Mouse (Mus musculus) intestine, postnatal 0 days (tissue): ENCODE data around the gene Paox. TPM values are rescaled to one million over a fixed set of nuclear protein-coding genes. Genes with fewer than 3 reads are reported as not detected.

ENCODE experiments used
- ATAC-seq: fragments of 200-750 bp; cut with Nextera tagmentation; 2 replicates; pipeline ENCODE4 v1.8.0; 2017; ENCODE audit warnings: mild to moderate bottlenecking, moderate TSS enrichment, moderate library complexity
- H3K27ac ChIP-seq: fragments of 300-500 bp; sonication (generic); 2 replicates; pipeline ENCODE4 v1.5.1; 2014; ENCODE audit warnings: mild to moderate bottlenecking, low read depth, low read length, moderate library complexity
- H3K27me3 ChIP-seq: fragments of 300-500 bp; sonication (generic); replicated peaks from 2 replicates; pipeline ENCODE4 v1.6.1; 2014; ENCODE audit warnings: low read length, mixed read lengths; ENCODE audit not compliant: control insufficient read depth, insufficient read depth
- H3K36me3 ChIP-seq: fragments of 300-500 bp; sonication (generic); 2 replicates; pipeline ENCODE4 v1.6.1; 2014; ENCODE audit warnings: mild to moderate bottlenecking, moderate library complexity; ENCODE audit not compliant: control insufficient read depth, insufficient read depth
- H3K4me1 ChIP-seq: fragments of 300-500 bp; sonication (generic); replicated peaks from 2 replicates; pipeline ENCODE4 v1.6.1; 2014; ENCODE audit warnings: antibody characterized with exemption, low read length, mixed read lengths; ENCODE audit not compliant: control insufficient read depth, insufficient read depth
- H3K4me2 ChIP-seq: fragments of 300-500 bp; sonication (generic); replicated peaks from 2 replicates; pipeline ENCODE4 v1.6.1; 2014; ENCODE audit warnings: low read depth, mild to moderate bottlenecking, moderate library complexity
- H3K4me3 ChIP-seq: fragments of 300-500 bp; sonication (generic); 2 replicates; pipeline ENCODE4 v1.5.1; 2014; ENCODE audit warnings: low read depth, low read length
- H3K9ac ChIP-seq: fragments of 300-500 bp; sonication (generic); 2 replicates; pipeline ENCODE4 v1.6.1; 2014; ENCODE audit warnings: mild to moderate bottlenecking, low read depth, low read length
- H3K9me3 ChIP-seq: fragments of 300-500 bp; sonication (generic); 2 replicates; pipeline ENCODE4 v1.6.1; 2016; ENCODE audit warnings: mixed run types; ENCODE audit not compliant: control insufficient read depth
- CTCF ChIP-seq: sonication (generic); IDR thresholded peaks from 2 replicates; pipeline ENCODE4 v1.5.1; 2016; ENCODE audit warnings: low read depth, mild to moderate bottlenecking, control low read depth, antibody characterized with exemption, moderate library complexity
- WGBS: fragments of 180-500 bp; shearing (Covaris S2); extraction: QIAGEN DNeasy Blood & Tissue Kit; methylation state at CpG from one replicate; pipeline ENCODE4 v1.1.7; 2014; 5-methylcytosine and 5-hydroxymethylcytosine counted together
- polyA plus RNA-seq: library from polyadenylated mRNA; unstranded; fragments of >200 nt; fragmentation: Nextera tagmentation; extraction: Ambion mirVana; gene quantifications from 2 replicates; pipeline ENCODE4 v1.2.1, GENCODE M21; 2015

Paox gene
- 25.8 and 28.5 TPM in 2 replicates for polyA plus RNA-seq

DNA sequence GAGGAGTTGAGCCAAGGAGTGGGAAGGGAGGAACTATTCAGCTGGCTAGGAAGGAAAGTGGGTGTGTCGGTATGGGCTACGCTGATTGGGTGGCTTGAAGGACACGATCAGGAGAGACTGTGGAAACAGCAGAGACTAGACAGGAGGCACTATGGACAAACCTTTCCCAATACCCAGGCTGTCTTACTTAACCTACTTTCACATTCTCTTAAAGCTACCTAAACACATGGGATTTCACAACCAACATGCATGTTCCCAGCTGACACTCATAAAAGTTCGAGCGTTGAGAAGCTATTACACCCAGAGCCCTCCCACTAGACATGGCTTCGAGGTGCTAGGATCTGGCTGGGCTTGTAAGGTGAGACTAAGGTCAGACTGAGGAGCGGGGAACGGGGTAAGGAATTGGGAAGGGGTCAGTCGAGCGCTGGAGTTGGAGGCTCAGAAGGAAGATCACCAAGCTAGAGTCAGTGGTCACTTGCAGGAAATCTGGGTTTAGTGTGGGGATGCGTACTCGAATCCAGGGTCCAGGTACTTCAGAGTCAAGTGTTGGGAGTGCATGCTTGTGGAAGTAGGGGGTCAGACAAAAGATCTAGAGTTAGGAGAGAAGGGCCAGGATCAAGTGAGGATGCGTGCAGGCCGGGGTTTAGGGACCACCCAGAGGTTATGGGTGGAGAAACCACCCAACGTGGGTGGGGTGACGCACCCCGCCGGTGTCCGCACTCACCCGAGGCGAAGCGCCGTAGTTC, at the start of gene Paox:
Gene Paox, plus strand, starts transcription at position 217 of the 746 bp plus-strand sequence.
- Histone ChIP-seq H3K4me2 (peak within 1 kb of the TSS; percentile 88), H3K9ac (peak within 1 kb of the TSS; percentile 74), H3K4me3 (peak within 1 kb of the TSS; percentile 76), H3K4me1 (no peaks in the 10 kb centered on the region), H3K9me3 (no peaks in the 10 kb centered on the region), H3K27ac (peak within 1 kb of the TSS; percentile 90), H3K36me3 (peaks cover 23% of the 10 kb centered on the region), H3K27me3 (no peaks in the 10 kb centered on the region)
- under 1% methylated on average over 23 of the region's 23 CpGs for WGBS
- peak; percentile 90 for ATAC-seq
- peak; percentile 46 for TF ChIP-seq CTCF

- 55% methylated on average over 6 of the region's 6 CpGs for WGBS
- H3K9ac ChIP-seq = no peak overlapping the region
Measured at GRCm38 (mm10) chr7:140067397-140067796, 48.2 kb upstream of the Paox start.

GRCm38 (mm10) chr7:140070042-140070711, 45.4 kb upstream of the Paox start:
- ATAC-seq = 0 out of 2 replicates have a peak, but pooled peaks have one; percentile 8
- peak overlapping the region; percentile 56 for H3K4me2 ChIP-seq
- no peak overlapping the region for H3K27ac ChIP-seq
- no peaks in the 10 kb centered on the region for H3K4me1 ChIP-seq
- H3K9ac ChIP-seq = no peak overlapping the region
- H3K36me3 ChIP-seq = no peaks in the 10 kb centered on the region
- H3K27me3 ChIP-seq = 0 out of 2 replicates have a peak, but pooled peaks cover 3% of the 10 kb centered on the region
- H3K9me3 ChIP-seq = no peaks in the 10 kb centered on the region
- no peak for TF ChIP-seq CTCF
- WGBS = 39% methylated on average over 38 of the region's 39 CpGs
- H3K4me3 ChIP-seq = peak overlapping the region; percentile 26

More at GRCm38 (mm10) chr7:140067397-140067796, 48.2 kb upstream of the Paox start:
- Histone ChIP-seq H3K36me3 (no peaks in the 10 kb centered on the region), H3K4me3 (no peak overlapping the region), H3K9me3 (no peaks in the 10 kb centered on the region), H3K4me1 (no peaks in the 10 kb centered on the region), H3K27me3 (peaks cover 17% of the 10 kb centered on the region; the same call in 1 of the 2 replicates), H3K4me2 (no peak overlapping the region), H3K27ac (no peak overlapping the region)
- TF ChIP-seq CTCF = no peak
- no peak for ATAC-seq

DNA sequence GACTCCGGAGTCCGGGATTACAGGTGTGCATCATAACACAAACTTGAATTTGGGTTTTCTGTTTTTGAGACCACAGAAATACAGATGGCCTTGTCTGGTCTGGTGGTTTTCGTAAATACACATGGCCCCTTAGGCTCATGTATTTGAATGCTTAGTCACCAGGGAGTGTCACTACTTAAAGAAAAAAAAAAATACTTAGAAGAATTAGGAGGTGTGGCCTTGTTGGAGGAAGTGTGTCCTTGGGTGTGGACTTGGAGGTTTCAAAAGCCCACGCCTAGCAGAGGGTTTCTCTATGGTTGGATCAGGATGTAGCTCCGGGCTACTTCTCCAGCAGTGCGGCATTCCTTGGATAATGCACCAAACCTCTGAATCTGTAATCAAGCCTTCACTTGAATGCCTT, 37.9 kb upstream of the Paox start:
- 56% methylated on average over 6 of the region's 6 CpGs for WGBS
- no peak overlapping the region for H3K4me2 ChIP-seq

DNA sequence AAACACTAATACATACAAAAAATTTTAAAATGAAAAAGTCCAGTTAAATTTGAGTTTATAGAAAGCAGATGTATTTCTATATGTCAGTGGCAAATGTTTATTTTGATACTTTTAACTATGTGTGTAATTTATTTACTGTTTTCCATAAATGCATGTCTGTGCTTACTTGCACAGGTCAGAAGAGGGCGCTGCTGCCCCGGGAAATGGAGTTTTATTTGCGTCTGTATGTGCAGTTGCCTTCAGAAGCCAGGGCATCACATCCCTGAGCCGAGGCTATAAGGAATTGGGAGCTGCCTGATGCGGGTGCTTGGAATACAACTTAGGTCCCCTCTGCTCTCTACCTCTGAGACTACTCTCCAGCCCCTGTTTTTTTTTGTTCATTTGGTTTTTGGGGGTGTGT, 36.9 kb upstream of the Paox start:
- TF ChIP-seq CTCF = peak; percentile 89
- H3K27me3 ChIP-seq = peaks cover 39% of the 10 kb centered on the region
- WGBS = 5% methylated on average over 5 of the region's 5 CpGs
- H3K4me3 ChIP-seq = no peak overlapping the region
- H3K27ac ChIP-seq = no peak overlapping the region
- no peak overlapping the region for H3K4me2 ChIP-seq
- ATAC-seq = peak; percentile 50; the same call in 1 of the 2 replicates
- no peak overlapping the region for H3K9ac ChIP-seq
- no peaks in the 10 kb centered on the region for H3K36me3 ChIP-seq
- H3K9me3 ChIP-seq = no peaks in the 10 kb centered on the region
- H3K4me1 ChIP-seq = no peaks in the 10 kb centered on the region

More for the DNA sequence above, 37.9 kb upstream of the Paox start:
- no peak for ATAC-seq
- H3K9me3 ChIP-seq = no peaks in the 10 kb centered on the region
- TF ChIP-seq CTCF = no peak
- no peaks in the 10 kb centered on the region for H3K36me3 ChIP-seq
- H3K4me3 ChIP-seq = no peak overlapping the region
- H3K27ac ChIP-seq = no peak overlapping the region
- H3K4me1 ChIP-seq = no peaks in the 10 kb centered on the region
- H3K9ac ChIP-seq = no peak overlapping the region
- H3K27me3 ChIP-seq = peaks cover 36% of the 10 kb centered on the region

GRCm38 (mm10) chr7:140080503-140081156, 35.0 kb upstream of the Paox start:
- TF ChIP-seq CTCF = no peak
- Histone ChIP-seq H3K9ac (no peak overlapping the region), H3K27me3 (peaks cover 39% of the 10 kb centered on the region), H3K4me1 (no peaks in the 10 kb centered on the region), H3K4me3 (peak overlapping the region; percentile 14; the same call in 1 of the 2 replicates), H3K4me2 (peak overlapping the region; percentile 38), H3K9me3 (no peaks in the 10 kb centered on the region), H3K36me3 (no peaks in the 10 kb centered on the region), H3K27ac (no peak overlapping the region)
- peak; percentile 43; the same call in 1 of the 2 replicates for ATAC-seq
- 4% methylated on average over 24 of the region's 24 CpGs for WGBS
